Mouse (Mus musculus) retina, postnatal 7 days (tissue): ENCODE measurements around the gene Sox3.

ENCODE experiments used
- DNase-seq: peaks from one replicate; pipeline ENCODE4 v3.0.0-alpha.2; 2012; ENCODE audit warnings: low read depth, low spot score

Gene Sox3

GRCm38 (mm10) chrX:60892801-60893681, at the start of gene Sox3:
TSS of gene Sox3 (minus strand) at chrX:60893430.
- no peak for DNase-seq

- DNase-seq: no peak
Observed at GRCm38 (mm10) chrX:60940225-60940624, 47.0 kb upstream of the Sox3 start.

GRCm38 (mm10) chrX:60899546-60899945, 6.3 kb upstream of the Sox3 start:
- DNase-seq: no peak

GRCm38 (mm10) chrX:60898641-60899040, 5.4 kb upstream of the Sox3 start:
- DNase-seq: no peak

- no peak for DNase-seq
Observed at GRCm38 (mm10) chrX:60896296-60896695, 3.1 kb upstream of the Sox3 start.

- DNase-seq: no peak
Observed at GRCm38 (mm10) chrX:60895416-60895815, 2.2 kb upstream of the Sox3 start.

- DNase-seq: no peak
Observed at GRCm38 (mm10) chrX:60893720-60894543, 702 bp upstream of the Sox3 start.

- no peak for DNase-seq
Observed at GRCm38 (mm10) chrX:60892098-60892800, 981 bp downstream of the Sox3 start.

- DNase-seq: no peak
Observed at GRCm38 (mm10) chrX:60891329-60892095, 1.7 kb downstream of the Sox3 start.

GRCm38 (mm10) chrX:60890651-60891050, 2.6 kb downstream of the Sox3 start:
- no peak for DNase-seq

GRCm38 (mm10) chrX:60889956-60890485, 3.2 kb downstream of the Sox3 start:
- no peak for DNase-seq
